Mouse (Mus musculus) liver, adult (tissue): Measurements from ENCODE around the gene Gxylt1.

Source experiments
- GATA4 ChIP-seq: IDR thresholded peaks from 2 replicates; pipeline ENCODE4 v1.6.1; 2014; ENCODE audit warnings: mild to moderate bottlenecking, low read length; ENCODE audit not compliant: insufficient replicate concordance

Gene Gxylt1

GRCm38 (mm10) chr15:93226930-93227763 is 47.8 kb downstream of the Gxylt1 start:
- TF ChIP-seq GATA4: no peak

- TF ChIP-seq GATA4: no peak
These were observed 52.5 kb downstream of the Gxylt1 start for GRCm38 (mm10) chr15:93222475-93222874.

GRCm38 (mm10) chr15:93212617-93213016 is 62.4 kb downstream of the Gxylt1 start:
- no peak for TF ChIP-seq GATA4

GRCm38 (mm10) chr15:93204861-93205260 is 70.1 kb downstream of the Gxylt1 start:
- TF ChIP-seq GATA4: no peak

GRCm38 (mm10) chr15:93201956-93202355 is 73.0 kb downstream of the Gxylt1 start:
- no peak for TF ChIP-seq GATA4

GRCm38 (mm10) chr15:93191387-93192145 is 83.4 kb downstream of the Gxylt1 start:
- no peak for TF ChIP-seq GATA4
